Mouse (Mus musculus) cortical plate, adult 2 months (tissue): ENCODE measurements at regions not wholly inside any gene's neighbourhood (a gene's known extent, or its start where the extent isn't known, plus 50 kb on each side); places are given as distances from the start of the nearest gene placed in this dataset.

ENCODE experiments used
- CTCF ChIP-seq: fragments of 200-500 bp; IDR thresholded peaks from 2 replicates; pipeline ENCODE4 v1.5.1; 2011; ENCODE audit warnings: mild to moderate bottlenecking, control low read depth, low read length; ENCODE audit not compliant: insufficient read depth; ENCODE audit errors: extremely low read depth
- POLR2A ChIP-seq: fragments of 200-500 bp; IDR thresholded peaks from 2 replicates; pipeline ENCODE4 v1.6.1; 2011; ENCODE audit warnings: mild to moderate bottlenecking, low read length, control low read depth; ENCODE audit not compliant: insufficient read depth; ENCODE audit errors: extremely low read depth

GRCm38 (mm10) chr15:30029257-30029899 is 143.0 kb upstream of the Ctnnd2 start:
- TF ChIP-seq POLR2A: no peak
- peak; percentile 91 for TF ChIP-seq CTCF
